Mouse (Mus musculus) frontal cortex, postnatal 14 days (tissue): ENCODE results near the gene Spata25.
"Not testable (repeated sequence)": the region's sequence is repeated elsewhere in the genome, so short reads cannot be mapped to it uniquely, and the experiment has no call there.

Source experiments
- DNase-seq, 2 experiments: peaks; one replicate each; pipeline ENCODE4 v3.0.0; 2022; ENCODE audit warnings: low spot score in 2 of 2

Spata25 gene

GRCm38 (mm10) chr2:164855572-164855971, 27.2 kb upstream of the Spata25 start:
- not testable (repeated sequence) for DNase-seq

GRCm38 (mm10) chr2:164850061-164850460, 21.7 kb upstream of the Spata25 start:
- no peak for DNase-seq

GRCm38 (mm10) chr2:164845782-164846181, 17.4 kb upstream of the Spata25 start:
- DNase-seq, result no peak

DNA sequence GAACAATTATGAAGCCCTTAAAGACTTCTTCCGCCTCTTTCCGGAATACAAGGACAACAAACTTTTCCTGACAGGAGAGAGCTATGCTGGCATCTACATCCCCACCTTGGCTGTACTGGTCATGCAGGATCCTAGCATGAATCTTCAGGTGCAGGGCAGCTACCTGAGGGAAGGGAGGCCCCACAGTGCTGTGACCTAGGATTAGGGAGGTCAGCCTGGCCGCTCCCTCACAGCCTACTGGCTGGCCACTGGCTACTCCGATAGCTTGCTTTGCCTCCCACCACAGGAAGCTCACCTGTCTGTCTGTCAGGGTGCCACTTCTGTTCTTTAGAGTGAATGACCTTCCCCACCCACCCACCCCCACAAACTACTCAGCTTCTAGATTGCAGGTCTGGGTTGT, 6.8 kb upstream of the Spata25 start:
- no peak for DNase-seq

- peak in 1 of 2 experiments; percentile 33 for DNase-seq
Measured at GRCm38 (mm10) chr2:164834531-164834930, 6.2 kb upstream of the Spata25 start.

DNA sequence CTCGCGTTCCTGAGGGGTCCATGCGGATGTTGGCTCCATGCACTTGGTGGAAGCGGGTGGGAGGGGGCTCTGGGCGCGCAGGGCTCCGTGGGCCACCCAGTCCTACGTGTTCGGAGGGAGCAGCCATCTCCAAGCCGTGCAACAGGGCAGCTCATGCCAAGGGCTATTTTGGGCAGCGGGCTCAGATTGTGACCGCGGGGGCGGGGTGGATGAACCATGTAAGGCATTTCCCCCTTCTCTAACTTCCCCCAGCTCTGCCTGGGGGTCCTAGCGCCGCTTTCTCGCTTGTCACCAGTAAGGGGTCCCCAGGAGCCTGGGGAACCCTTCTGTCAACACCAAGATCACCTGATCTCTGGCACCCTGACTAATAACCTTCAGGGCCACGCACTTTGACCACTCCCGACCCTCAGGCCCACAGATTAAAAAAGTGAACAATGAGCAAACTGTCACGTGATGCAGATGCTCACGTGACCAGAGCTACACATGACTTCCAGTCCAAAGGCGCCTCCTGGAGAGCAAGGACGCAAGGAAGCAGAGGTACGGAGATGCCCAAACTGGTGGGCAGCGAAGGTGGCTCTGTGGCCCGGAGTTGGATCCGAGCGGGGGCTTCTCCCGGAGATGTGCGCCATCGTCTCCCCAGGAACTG, 5.1 kb upstream of the Spata25 start, which contains the start of gene Neurl2:
Gene Neurl2, minus strand, starts transcription at position 143 of the 646 bp plus-strand sequence.
- peak; percentile 89 to 90 for DNase-seq

DNA sequence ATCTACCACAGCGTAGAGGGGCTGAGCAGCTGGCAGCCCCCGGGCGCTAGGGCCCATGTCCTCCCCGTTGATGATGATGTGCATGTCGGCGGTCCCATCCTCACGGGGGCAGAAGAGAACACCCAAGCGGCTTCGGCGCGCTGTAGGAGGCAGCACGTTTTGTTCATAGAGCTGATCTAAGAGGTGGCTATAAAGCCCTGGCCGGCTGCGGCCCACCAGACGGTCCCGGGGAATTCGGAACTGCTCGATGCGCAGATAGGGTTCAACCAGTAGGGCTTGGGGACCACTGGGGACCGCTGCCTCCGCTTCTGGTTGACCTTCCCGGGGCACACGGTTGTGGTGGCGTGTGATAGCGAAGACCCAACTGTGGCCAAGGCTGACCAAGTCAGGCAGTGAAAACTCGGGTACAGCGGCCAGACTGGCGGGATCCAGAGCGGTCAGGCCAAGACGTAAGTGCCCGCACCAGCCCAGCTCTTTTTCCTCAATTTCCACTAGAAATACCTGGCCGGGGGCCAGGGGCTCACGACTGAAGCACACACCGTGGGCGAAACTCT, 4.5 kb upstream of the Spata25 start, which contains the start of gene Ctsa:
Gene Ctsa, plus strand, starts transcription at position 126 of the 554 bp plus-strand sequence.
- peak; percentile 74 to 75 for DNase-seq

DNA sequence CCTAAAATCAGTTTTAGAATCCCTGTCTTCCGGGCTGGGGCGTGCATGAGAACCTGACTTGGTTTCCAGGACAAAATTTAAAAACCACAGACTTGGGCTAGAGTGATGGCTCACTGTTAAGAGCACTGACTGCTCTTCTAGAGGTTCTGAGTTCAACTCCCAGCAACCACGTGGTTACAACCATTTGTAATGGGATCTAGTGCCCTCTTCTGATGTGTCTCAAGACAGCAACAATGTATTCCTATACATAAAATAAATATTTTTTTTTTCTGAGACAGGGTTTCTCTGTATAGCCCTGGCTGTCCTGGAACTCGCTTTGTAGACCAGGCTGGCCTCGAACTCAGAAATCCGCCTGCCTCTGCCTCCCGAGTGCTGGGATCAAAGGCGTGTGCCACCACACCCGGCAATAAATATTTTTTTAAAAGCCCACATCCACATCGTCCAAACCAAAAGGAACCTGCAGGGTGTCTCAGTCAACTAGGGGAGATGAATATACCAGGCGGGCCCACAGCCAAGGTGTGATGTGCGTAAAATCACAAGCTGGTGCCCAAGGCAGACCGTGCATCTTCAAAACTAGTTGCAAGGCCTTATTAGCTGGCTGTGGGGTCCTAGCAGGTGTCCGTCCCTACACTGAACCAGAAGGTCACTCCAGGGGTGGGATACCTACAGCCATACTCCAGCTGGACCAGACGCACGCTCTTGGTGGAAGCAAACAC, 3.9 kb upstream of the Spata25 start:
- no peak for DNase-seq

- no peak for DNase-seq
Measured at GRCm38 (mm10) chr2:164831029-164831428, 2.7 kb upstream of the Spata25 start.

DNA sequence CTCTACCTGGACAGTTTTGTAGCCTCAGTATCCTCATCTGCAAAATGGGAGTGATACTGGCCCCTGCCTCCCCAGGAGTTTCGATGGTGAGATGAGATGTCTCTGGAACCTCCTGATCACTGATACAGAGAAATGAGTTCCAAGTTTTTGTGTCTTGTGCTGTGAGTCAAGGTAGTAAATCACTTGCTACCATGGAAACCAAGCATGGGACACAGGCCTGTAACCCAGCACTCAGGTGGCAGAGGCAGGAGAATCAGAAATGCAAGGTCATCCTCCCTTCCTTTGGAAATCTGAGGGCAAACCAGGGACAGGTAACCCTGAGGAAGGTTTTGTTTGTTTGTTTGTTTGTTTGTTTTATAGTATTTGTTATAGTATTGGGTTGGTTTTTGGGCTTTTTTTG, 753 bp upstream of the Spata25 start:
- no peak for DNase-seq

GRCm38 (mm10) chr2:164827146-164827850, 1.0 kb downstream of the Spata25 start:
- DNase-seq, result no peak

GRCm38 (mm10) chr2:164825521-164825920, 2.8 kb downstream of the Spata25 start:
- DNase-seq, result no peak

- DNase-seq, result no peak
Measured at GRCm38 (mm10) chr2:164823969-164824368, 4.4 kb downstream of the Spata25 start.

DNA sequence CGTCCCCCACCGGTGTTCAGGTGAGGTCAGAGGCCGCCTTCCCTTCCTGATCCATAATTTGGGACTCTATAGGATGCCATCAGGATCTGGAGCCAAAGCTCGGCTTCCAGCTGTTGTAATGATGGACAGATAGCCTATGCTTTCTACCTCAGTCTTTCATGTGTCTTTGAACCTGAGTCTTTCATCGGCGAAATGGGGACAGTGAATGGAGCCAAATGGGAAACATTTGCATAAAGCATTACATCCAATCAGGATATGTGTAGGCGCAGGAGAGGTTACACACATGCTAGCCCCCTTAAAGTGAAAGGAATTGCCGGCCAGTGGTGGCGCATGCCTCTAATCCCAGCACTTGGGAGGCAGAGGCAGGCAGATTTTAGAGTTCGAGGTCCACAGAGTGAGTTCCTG, 5.2 kb downstream of the Spata25 start:
- DNase-seq, result no peak

DNA sequence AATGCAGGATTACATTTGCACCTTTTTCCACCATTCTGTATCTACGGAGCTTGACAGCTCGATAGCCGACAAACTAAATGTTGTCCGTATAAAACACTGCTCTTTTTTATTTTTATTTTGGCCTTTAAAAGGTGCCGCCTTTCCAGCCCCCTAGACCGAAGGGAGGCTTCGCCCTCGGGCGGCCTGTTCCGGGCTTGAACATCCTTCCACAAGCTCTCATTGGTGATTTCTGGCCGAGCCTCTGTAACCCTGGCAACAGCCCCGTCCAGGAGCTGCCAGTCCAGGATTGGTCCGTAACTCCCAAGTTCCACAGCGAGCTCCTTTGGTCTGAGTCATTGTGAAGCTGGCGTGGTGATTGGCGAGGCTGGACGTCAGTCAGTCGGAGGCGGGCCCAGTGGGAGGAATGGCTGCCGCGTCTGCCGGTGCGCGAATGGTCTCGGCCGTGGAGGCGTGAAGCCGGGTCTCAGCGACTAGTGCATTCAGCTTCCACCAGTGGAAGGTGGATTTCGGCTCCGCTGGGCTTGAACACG, 5.6 kb downstream of the Spata25 start, which contains the start of gene Zswim1:
Gene Zswim1, plus strand, starts transcription at position 51 of the 530 bp plus-strand sequence.
- peak; percentile 99 to 100 for DNase-seq

GRCm38 (mm10) chr2:164821060-164821459, 7.3 kb downstream of the Spata25 start:
- no peak for DNase-seq

- DNase-seq, result no peak
Measured at GRCm38 (mm10) chr2:164817703-164818102, 10.6 kb downstream of the Spata25 start.

- no peak for DNase-seq
Measured at GRCm38 (mm10) chr2:164817206-164817605, 11.1 kb downstream of the Spata25 start.

GRCm38 (mm10) chr2:164815821-164816220, 12.5 kb downstream of the Spata25 start:
- DNase-seq, result no peak

DNA sequence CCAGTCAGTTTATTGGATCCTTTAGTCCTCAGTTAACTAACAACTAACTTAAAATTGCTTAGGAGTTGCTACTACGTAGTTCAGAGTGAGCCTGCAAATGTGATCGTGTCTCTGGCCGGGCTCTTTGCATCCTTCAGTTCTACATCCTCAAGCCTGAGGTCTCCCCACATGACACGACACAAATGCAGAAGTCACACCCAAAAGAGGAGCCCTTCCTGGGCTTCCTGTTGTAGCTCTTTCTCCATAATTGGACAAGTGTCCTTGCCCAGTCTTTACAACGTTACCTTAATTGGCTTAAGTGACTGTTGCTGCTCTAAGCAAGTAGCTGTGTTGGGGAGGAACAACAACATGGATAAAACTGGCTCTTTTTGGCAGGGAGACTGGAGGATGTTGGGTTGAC, 13.0 kb downstream of the Spata25 start:
- DNase-seq, result no peak

DNA sequence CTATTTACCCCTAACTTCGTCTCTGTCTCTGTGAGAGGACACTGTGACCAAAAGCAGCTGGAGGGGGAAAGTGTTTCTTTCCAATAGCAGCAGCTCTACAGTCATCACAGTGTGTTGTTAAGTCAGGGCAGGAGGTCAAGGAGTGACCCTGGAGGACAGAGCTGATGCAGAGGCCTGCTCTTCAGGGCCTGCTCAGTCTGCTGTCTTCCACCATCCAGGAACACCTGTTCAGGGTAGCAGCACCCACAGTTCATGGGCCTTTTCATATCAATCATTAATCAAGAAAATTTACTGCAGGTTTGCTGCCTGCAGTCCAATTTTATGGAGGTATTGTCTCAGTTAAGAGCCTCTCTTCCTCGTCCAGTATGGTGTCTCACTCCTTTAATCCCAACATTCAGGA, 14.8 kb downstream of the Spata25 start:
- DNase-seq, result no peak

- DNase-seq, result no peak
Measured at GRCm38 (mm10) chr2:164806614-164807013, 21.7 kb downstream of the Spata25 start.
